Mouse (Mus musculus): Measurements from ENCODE around the gene Sumf1.

Gene Sumf1

DNA sequence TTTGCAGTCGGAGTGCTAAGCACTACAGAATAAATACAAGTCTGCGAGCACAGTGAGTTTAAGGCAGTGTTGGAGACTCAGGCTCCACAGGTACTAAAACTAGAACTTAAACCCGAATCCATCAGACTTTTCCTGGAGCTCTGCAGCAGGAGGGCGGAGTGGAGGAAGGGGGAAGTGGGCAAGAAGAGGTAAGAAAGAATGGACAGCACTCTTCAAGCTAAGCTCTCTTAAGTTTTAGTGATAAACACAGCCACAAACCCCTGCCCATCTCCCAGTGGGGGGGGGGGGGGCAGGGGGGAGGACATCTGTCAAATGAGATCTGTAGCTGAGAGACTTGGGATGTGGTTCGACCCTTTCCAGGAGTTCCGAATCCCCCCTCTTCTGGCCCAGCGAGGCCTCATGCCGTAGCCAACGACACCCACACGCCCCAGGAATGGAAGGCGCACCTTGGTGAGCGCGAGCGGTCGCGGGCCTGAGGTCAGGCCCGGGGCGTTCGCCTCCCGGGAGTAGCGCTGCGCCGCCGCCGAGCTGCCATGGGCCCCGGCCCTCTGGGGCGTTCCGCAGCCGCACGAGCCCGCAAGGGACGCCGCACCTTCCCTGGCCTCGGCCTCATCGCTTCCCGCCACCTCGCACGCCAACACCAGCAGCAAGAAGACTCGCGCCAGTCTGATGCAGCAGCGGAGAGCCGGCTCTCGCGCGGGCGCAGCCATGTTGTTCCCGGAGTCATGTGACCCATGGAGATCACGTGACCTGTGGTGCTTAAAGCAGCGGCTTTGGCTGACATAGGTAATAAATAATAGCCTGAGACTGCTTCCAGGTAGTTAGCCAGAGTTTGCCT lies at the start of gene Sumf1:
Sumf1 (minus strand) TSS at position 736 of the 838 bp plus-strand sequence.
- in situ Hi-C loops (cut with MboI): loop anchor here (25.0 kb wide), 1 partner anchor 527 kb away; no protein-coding TSS in a partner anchor

DNA sequence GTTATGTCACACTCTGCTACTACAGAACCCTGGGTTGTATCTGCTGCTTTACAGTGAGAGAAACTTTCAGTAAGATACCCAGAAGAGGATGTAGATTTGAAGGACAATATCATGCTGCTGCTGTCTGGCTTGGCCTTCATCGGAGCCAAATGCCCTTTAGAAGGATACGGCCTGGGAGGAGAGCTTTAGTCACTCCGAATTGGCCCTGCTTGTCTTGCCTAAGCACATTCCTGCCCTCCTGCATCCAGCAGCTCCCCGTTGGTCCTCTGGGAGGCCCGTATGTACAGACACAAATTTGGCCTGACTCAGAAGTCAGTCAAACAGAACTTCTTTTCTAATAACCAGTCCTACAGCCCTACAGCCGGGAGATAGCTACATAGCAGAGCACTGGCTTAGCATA lies 49.2 kb upstream of the Sumf1 start:
- in situ Hi-C loops (cut with MboI): no loop called here

DNA sequence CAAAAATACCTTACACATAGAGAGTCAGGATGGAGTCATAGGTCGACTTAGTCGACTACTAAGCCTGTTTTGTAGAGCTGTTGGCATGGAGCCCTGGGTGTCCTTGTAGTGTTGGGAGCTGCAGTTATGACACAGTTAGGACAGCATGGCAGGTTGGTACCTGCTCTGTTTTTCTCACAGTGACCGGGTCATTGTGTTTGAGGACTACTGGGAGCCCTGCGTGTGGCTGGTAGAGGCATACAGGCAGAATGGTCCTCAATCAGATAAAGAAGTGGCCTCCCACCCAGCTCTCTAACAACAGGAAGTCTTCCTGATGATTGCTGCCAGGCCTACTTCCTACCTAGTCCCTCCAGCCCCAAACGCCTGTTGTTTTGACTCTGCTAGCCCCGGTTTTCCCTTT lies 47.7 kb upstream of the Sumf1 start:
- in situ Hi-C loops (cut with MboI): no loop called here

DNA sequence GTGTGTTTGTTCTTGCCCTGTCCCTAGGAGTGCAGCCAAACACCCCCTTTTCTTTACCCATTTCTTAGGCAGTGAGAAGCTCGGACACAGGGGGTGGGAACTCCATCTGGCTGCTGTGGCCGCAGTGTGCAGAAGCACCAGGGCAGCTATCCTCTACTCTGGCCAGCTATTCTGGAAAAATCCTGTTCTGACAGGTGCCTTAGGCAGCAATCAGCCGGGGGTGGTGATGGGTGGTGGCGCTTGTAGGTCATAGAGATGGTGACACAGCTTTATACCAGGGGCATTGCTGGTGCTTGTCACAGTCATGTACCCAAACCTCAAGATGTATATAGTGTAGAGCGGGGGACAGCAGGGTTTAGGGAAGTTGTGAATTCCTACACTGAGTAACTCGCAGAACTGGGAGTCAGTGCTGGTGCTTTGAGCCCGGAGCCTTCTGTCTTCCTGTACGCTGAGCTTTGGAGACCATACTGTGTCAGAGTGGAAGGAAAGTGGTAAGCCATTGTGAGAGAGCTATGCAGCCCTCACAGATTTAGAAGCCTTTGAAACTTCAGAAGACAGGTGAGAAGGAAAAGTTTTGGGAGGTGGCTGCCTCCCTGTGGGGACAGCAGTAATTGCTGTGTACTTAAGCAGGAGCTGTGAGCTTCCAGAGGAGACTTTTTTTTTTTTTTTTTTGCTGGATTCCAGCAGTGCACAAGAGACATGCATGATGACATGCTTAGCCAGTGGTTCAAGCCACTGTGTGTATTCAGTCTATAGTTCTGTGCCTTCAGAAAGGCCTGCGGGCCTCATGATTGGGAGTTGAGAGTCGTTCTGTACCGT lies 46.7 kb upstream of the Sumf1 start:
- in situ Hi-C loops (cut with MboI): no loop called here

DNA sequence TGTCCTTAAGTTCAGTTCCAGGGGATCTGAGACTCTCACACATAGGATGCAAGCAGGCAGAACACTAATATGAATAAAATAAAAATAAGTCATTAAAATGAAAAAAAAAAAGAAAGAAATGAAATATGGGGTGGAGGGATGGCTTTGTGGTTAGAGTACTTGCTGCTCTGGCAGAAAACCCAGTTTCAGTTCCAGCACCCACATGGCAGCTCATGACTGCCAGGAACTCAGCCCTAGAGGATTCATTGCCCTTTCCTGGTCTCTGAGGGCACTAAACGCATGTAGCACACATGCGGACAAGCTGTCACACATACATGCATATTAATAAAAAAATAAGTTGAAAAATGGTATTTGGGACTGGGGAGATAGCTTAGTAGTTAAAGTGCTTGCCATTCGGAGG lies 45.2 kb upstream of the Sumf1 start:
- in situ Hi-C loops (cut with MboI): no loop called here

DNA sequence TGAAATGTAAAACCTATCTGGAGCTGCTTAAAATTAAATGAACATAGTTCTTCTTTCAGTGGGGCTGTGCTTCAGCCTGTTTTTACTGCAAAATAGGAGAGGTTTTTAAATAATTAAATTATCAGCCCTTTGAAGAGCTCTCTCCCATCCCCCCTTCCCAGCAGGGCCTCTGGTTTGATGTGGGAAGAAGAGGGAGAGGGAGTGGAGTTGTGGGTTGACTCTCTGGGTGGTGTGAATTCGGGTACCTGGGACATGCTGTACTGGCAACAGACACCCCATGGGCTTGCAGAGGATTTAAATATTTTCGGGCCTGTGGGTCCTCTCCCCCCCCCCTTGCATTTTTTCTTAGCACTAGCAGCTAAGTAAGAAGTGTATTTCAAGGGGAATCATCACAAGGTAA lies 43.2 kb upstream of the Sumf1 start:
- in situ Hi-C loops (cut with MboI): no loop called here

DNA sequence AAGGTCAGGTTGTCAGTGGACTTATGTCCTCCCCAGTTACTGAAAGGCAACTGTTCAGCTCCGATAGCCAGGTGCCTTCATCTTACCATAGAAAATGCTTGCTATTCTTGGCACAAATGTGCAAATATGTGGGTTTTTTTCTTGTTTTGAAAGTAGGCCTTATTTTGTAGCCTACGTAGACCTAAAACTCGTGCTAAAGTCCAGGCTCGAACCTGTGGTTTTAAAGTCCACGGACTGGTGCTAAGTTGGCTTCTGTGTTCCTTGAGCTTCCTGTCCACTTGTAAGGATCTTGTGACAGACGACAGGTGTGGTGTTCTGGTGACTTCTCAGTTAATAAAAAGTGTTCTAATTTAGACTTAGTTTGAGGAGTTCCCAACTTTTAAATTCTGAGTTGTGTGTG lies 42.7 kb upstream of the Sumf1 start:
- in situ Hi-C loops (cut with MboI): no loop called here

DNA sequence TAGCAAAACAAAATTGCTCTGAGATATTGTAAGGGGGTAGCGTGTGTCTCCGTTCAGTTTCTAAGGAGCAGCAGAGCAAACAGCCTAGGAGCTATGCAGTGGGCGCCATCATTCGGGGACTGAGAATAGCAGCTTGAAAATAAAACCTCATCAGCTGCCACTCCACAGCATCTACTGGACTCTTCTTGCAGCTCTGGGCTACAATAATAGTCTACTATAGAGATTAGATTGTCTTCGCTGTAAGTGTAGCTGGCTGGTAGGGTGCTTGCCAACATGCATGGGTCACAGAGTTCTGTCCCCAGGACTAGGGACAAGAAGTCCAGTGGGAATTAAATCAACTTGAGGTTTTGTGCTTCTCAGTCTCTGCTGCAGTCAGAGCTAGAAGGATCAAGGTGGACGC lies 42.1 kb upstream of the Sumf1 start:
- in situ Hi-C loops (cut with MboI): no loop called here

DNA sequence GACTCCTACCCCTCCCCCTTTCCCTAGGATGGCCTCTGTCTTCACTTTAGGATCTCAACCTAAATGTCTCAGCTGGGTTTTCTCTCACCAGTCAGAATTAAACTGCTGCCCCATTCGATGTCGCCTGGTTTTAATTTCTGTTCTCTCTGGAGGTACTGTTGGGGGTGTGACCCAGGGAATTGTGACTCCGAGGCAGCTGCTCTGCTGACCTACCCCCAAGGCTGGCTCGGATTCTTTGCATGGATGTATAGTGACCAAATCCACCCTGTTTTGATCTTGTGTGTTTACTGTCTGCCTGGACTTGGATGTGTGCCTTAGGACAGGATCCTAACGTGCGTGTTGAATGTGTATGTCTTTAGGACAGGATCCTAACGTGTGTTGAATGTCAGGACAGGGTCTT lies 40.8 kb upstream of the Sumf1 start:
- in situ Hi-C loops (cut with MboI): no loop called here

DNA sequence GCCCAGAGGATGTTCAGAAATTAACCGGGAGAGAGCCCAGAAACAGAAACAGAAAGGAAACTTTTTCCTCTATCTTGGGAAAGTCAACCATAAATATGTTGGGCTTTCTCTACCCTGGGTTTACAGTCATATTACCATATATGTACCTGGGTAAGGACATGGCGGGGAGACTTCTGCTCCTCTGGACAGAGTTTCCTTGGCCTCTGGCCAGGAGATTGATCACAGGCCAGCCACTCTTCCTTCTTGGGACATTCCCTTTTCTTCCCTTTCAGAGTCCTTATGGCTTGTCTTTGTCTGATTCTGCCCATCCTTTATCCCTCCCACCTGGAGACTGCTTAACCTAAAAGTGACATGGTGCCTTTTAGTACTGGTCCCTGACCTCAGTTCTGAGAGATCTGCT lies 39.6 kb upstream of the Sumf1 start:
- in situ Hi-C loops (cut with MboI): no loop called here

DNA sequence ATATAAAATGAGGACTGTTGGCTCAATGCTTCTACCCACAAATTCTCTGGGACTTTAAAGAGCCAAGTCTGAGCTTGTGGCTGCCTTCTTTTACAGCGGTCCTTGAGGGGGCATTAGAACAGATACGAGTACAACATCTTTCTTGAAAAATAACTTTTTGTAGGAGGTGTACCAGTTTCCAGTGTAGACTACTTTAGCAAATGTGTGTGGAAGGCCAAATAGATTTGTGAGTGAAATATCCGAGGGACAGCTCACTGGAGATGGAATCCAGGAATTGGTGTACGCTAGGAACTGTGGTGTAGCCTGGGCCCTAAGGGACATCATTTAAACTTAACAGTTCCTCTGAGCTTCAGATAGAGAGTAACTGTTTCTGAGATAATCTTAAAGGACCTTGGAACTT lies 39.0 kb upstream of the Sumf1 start:
- in situ Hi-C loops (cut with MboI): no loop called here

DNA sequence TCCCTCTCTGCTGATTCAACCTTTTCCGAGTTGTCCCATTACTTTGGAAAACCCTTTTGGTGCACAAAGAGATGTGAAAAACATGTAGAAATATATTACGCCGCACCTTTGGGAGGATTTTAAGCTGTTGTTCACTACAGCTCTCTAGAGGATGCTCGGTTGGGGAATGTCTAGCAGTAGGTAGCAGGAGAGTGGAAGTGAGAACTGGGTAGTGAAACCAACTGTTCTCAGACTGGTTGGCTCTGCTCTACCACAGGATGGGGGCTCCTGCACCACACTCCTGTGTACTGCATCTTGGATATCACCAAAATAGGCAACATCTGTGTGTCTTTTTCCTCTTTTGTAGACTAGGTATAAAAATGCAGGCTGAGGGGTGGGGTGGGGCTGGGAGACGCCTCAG lies 37.5 kb upstream of the Sumf1 start:
- in situ Hi-C loops (cut with MboI): no loop called here

DNA sequence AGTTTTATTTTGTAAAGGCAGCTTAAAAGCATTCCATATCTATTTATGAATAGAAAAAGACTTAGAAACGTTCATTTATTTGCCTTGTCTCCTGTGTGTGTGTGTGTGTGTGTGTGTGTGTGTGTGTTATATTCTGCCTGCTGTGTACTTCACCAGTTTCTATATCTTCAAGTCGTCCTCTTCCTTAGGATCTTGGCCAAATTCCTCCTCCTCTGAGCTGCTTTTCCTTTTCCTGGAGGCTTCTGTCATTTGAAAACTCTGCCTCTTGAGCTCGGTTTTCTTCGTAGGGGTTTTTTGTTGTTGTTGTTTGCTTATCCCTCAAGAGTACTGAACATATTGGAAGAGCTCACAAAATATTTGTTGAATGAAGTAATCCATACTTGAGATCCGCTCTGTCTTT lies 37.1 kb upstream of the Sumf1 start:
- in situ Hi-C loops (cut with MboI): no loop called here

DNA sequence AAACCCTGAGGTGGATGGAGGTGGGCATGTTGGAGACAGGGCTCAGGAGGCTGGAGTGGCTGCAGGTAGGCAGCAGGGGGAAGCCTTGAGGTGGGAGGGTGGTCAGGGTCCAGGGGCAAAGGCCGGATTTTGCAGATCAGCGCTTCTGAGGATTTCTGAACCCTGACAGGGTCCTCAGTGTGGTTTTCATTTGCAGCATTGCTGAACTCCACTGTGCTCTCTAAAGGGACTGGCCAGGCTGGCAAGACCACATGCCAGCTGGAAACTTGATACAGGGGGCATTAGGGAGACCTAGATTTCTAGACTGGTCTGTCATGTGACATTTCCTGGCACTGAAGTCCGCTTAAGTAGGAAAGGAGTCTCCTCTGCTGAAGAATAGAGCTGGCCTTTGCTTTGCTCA lies 32.6 kb upstream of the Sumf1 start:
- in situ Hi-C loops (cut with MboI): no loop called here

DNA sequence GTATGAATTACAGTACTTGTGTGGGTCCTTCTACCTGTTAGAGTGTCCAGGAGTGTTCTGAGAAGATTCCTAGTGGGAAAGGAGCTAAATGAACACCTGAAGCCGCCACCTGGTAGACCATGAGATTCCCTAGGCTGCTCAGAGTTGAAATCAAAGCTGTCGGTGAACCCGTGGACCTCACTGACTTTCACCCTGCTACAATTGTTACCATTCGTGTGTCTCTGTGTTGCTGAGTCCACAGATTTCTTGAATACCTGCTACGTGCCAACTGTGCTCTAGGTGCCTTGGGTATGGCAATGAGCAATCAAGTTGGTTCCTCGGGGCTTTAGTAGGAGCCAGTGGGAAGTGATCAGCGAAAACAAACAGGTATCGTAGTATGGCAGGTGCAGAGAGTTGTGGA lies 31.4 kb upstream of the Sumf1 start:
- in situ Hi-C loops (cut with MboI): no loop called here

DNA sequence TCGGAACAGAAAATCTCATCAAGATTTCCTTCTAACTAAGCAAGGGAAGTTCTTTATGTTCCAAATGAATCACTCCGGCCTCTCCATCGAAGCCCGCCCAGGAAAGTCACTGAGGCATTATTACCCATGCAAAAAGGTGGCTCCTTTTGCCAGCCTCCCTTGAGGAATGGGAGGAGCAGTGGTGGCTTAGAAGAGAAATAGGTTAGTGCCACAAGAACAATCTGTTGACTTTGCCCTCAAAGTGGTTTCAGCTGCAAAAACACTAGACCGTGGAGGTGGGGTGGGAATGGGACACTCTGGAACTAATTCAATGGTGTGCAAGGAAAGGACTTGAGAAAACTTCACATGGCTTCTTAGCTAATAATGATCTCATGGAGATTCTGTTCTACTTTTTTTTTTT lies 30.7 kb upstream of the Sumf1 start:
- in situ Hi-C loops (cut with MboI): no loop called here

DNA sequence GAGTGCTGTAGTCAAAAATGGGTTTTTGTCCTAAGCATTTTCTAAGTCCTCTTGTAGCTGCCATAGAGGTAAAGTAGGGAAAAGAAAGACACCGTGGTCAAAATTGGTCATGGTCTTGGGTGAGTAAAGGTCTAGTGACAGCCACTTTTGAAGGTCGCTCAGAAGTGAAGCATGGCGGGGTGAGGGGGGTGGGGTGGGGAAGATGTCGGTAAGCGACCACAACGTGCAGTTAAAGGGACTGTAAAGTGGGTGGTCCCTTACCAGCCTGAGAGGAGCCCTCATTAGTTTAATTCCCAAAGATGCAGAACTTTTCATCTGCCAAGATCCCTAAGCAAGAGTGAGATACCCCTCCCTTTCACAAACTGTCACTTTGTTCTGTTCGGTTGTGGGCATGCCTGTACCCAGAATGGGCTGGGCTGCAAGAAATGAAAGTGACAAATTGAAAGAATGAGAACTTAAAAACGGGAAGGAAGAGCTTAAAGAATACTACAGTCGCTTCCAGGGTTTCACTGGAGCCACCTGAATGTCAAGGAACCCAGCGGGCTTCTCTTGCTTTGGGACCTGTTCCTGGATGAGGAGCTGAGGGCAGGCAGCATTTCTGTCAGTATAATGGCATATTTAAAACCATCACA lies 29.0 kb upstream of the Sumf1 start:
- in situ Hi-C loops (cut with MboI): no loop called here

DNA sequence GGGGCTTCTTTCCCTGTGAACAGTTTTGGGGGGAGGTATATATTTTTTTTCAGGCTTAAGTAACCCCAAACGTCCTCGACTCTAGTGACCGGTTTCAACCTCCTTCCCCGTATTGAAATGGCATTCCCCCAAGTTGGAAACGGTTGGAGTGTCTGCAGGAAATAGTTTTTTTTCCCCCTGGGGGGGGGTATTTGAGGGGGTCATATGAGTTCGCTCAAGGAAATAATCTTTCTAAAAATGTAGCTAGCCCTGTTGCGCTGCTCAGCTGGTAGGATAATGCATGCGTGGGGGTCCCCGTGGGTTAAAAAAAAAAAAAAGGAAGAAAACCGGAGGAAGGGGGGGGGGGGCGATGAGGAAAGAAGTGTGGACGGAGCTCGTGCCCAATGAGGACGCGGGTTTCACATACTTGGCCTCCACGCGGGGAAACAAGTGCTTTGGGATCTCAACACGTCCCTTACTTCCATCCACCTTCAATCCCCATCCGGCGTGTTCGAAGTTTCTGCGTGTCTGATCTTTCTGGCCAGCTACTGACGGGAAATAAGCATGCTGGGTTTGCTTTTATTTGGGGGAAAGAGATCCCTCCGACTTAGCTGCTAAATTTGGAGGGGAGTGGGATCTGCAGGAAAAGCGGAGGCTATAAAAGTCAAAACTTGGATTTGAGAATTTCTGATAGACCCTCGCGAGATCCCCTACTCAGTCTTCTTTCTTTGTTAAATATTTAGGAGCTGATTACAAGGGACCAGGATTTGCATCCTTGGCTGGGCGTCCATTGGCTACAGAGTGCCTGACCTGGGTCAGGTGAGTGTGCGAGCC lies 28.3 kb upstream of the Sumf1 start:
- in situ Hi-C loops (cut with MboI): no loop called here

DNA sequence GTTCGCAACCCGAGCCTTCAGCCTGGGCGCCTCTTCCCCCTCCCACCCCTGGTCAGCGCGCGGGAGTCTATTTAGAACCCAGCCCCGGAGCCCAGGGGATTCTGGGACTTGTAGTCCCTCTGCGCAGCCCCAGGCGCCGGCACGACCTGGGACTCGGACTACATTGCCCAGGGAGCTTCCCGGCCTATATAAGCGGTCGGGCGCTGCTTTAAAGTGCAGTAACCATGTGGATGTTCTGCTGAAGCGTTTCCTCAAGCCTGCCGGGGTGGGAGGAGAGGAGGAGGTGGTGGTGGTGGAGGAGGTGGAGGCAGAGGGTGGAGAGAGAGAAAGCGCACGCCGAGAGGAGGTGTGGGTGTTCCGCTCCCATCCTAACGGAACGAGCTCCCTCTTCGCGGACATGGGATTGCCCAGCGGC lies 27.5 kb upstream of the Sumf1 start, which contains the start of gene Itpr1:
Itpr1 (plus strand) TSS at position 216 of the 415 bp plus-strand sequence.
- in situ Hi-C loops (cut with MboI): no loop called here

DNA sequence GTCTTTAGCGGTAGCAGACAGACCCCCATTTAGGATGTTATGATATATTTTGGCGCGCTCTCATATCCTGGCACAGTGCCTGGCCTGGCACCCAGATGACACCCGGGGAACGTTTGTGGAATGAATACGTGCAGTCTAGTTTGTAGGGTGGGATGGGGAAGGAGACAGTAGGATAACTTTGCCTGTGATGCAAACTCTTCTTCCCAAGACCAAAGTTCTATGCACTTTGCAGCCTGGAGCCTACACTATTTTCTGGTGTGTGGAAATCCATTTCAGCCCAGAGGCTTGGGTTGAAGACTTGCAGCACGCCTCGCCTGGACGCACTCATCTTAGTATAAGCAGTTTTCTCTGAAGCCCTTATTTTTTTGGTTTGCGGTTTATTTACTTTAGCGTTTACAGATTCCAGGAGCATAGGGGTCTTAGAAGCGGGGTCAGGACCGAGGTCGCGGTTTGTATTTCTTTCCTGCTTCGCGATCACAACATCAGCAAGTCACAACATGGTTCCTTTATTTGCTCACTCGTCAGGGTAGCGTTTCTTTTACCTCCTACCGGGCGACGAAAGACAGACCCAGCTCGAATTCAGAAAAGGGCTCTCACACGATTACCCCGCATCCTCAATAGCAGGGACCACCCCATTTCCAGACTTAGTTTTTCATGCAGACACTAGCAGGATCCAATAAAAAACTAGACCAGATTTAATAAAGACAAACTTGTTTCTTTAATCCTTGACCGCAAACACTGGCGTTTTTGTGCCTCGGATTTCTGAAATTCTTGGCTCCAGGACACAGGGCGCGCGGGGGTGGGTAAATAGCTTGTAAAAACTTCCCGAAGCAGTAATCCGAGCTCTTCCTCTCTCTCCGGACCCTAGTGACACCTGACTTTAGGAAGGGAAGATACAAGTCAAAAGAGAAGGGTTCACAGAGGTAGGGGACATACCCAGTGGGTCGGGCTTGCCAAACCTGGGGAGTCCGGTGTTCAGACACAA lies 26.8 kb upstream of the Sumf1 start:
- in situ Hi-C loops (cut with MboI): no loop called here
